Mouse (Mus musculus) liver, embryonic 15.5 days (tissue): ENCODE results near the gene Paqr5. TPM values are rescaled to one million over a fixed set of nuclear protein-coding genes. Genes with fewer than 3 reads are reported as not detected.

ENCODE experiments used
- ATAC-seq: fragments of 200-750 bp; cut with Nextera tagmentation; 2 replicates; pipeline ENCODE4 v1.8.0; 2017; ENCODE audit warnings: moderate number of reproducible peaks, mild to moderate bottlenecking, moderate library complexity; ENCODE audit not compliant: insufficient read depth
- H3K27ac ChIP-seq: fragments of 300-500 bp; sonication (generic); replicated peaks from 2 replicates; pipeline ENCODE4 v1.5.1; 2015; ENCODE audit warnings: mild to moderate bottlenecking, inconsistent platforms
- H3K27me3 ChIP-seq: fragments of 300-500 bp; sonication (generic); 2 replicates; pipeline ENCODE4 v1.6.1; 2015; ENCODE audit warnings: mild to moderate bottlenecking, inconsistent platforms
- H3K36me3 ChIP-seq: fragments of 300-500 bp; sonication (generic); replicated peaks from 2 replicates; pipeline ENCODE4 v1.6.1; 2015; ENCODE audit warnings: moderate library complexity, mild to moderate bottlenecking, inconsistent platforms
- H3K4me1 ChIP-seq: fragments of 300-500 bp; sonication (generic); replicated peaks from 2 replicates; pipeline ENCODE4 v1.6.1; 2015; ENCODE audit warnings: inconsistent platforms
- H3K4me2 ChIP-seq: fragments of 300-500 bp; sonication (generic); 2 replicates; pipeline ENCODE4 v1.6.1; 2015; ENCODE audit warnings: moderate library complexity, mild to moderate bottlenecking, inconsistent platforms
- H3K4me3 ChIP-seq: fragments of 300-500 bp; sonication (generic); replicated peaks from 2 replicates; pipeline ENCODE4 v1.5.1; 2015; ENCODE audit warnings: mild to moderate bottlenecking, inconsistent platforms
- H3K9ac ChIP-seq: fragments of 300-500 bp; sonication (generic); 2 replicates; pipeline ENCODE4 v1.6.1; 2015; ENCODE audit warnings: moderate library complexity, mild to moderate bottlenecking, inconsistent platforms
- H3K9me3 ChIP-seq: fragments of 300-500 bp; sonication (generic); replicated peaks from 2 replicates; pipeline ENCODE4 v1.6.1; 2016; ENCODE audit warnings: inconsistent platforms
- WGBS: fragments of 180-500 bp; shearing (Covaris S2); methylation state at CpG from one replicate; pipeline ENCODE4 v1.1.7; 2015; ENCODE audit warnings: mixed read lengths; ENCODE audit not compliant: insufficient replicate concordance; 5-methylcytosine and 5-hydroxymethylcytosine counted together
- polyA plus RNA-seq: library from polyadenylated mRNA; unstranded; fragments of >200 nt; fragmentation: Nextera tagmentation; extraction: Ambion mirVana; gene quantifications from 2 replicates; pipeline ENCODE4 v1.2.1, GENCODE M21; 2015

The Paqr5 gene
- polyA plus RNA-seq, 1 experiment from 2014 or later, result 0.23 TPM

DNA sequence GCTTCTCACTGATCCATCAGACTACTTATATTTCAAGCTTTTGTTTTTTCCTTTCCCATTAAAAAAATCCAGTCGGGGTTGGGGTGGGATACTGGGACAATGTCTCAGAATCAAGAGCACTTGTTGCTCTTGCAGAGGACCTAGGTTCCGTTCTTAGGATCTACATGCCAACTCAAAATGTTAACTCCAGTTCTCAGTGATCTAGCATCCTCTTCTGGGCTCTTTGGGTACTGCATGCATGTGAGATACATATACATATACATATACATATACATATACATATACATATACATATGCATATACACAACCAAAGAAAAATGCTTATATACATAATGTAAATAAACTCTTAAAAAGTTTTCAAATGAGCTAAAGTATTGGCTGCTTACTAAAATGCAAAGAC lies 46.7 kb downstream of the Paqr5 start:
- Histone ChIP-seq H3K4me3 (no peak overlapping the region), H3K9ac (no peak overlapping the region), H3K36me3 (no peaks in the 10 kb centered on the region), H3K4me2 (no peak overlapping the region), H3K27me3 (no peaks in the 10 kb centered on the region), H3K27ac (no peak overlapping the region), H3K4me1 (0 out of 2 replicates have a peak, but pooled peaks cover 8% of the 10 kb centered on the region), H3K9me3 (no peaks in the 10 kb centered on the region)
- 61% methylated on average over 2 of the region's 2 CpGs for WGBS
- no peak for ATAC-seq

DNA sequence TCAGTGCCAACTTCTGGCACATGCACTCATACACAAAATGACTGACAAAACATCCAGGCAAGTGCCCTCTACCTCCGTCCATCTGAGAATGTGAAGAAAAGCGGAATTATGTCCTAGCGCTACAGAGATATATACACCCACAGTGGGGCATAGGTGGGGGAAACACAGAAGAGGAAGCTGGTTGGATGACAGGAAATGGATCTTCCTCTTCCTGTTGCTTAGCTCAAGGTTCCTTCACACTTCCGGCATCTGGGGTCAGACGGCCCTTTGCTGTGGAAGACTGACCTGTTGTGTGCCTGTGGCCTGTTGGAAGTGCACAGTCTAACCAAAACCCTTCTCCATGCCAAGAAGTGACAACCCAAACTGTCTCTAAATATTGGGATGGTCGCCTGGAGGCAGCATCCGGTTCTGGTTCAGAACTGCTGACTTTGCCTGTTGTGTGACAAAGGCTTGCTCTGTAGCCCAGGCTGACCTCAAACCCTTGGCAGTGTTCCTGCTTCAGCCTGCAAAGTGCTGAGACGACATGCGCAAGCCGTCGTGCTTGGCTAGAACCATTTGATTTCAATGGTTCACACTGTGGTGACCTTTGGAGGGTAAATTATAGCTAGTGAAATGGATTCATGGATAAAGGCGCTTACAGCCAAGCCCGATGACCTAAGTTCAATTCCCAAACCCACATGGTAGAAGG lies 49.3 kb downstream of the Paqr5 start:
- H3K27ac ChIP-seq, result no peak overlapping the region

DNA sequence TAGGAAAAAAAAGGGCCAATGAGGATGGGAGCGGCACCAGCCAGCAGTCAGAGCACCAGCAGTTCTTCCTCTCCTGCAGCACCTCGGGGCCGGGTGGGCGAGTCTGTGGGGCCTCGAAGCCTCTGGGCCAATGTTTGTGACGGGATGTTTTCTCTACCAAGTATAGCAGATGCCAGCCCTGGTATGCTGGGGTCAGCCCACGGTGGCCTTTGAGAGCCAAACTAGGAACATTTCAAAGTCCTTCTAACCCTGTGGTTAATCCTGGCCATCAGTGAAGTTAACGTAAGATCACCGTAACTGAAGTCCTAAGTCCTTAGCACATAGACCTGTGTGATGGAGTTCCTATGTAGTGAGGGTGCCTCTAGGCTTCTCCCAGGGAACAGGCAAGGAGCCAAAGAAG lies 54.6 kb downstream of the Paqr5 start:
- no peaks in the 10 kb centered on the region for H3K9me3 ChIP-seq
- H3K27ac ChIP-seq, result no peak overlapping the region
- ATAC-seq, result no peak
- no peak overlapping the region for H3K4me2 ChIP-seq
- peaks cover 10% of the 10 kb centered on the region for H3K27me3 ChIP-seq
- no peaks in the 10 kb centered on the region for H3K36me3 ChIP-seq
- WGBS, result 58% methylated on average over 9 of the region's 9 CpGs
- H3K9ac ChIP-seq, result no peak overlapping the region
- peaks cover 4% of the 10 kb centered on the region; the same call in 1 of the 2 replicates for H3K4me1 ChIP-seq
- no peak overlapping the region for H3K4me3 ChIP-seq

More for the DNA sequence above, 49.3 kb downstream of the Paqr5 start:
- H3K4me3 ChIP-seq, result no peak overlapping the region
- no peak overlapping the region for H3K9ac ChIP-seq
- no peaks in the 10 kb centered on the region for H3K36me3 ChIP-seq
- peak; percentile 15; the same call in 1 of the 2 replicates for ATAC-seq
- H3K4me1 ChIP-seq, result peaks cover 4% of the 10 kb centered on the region; the same call in 1 of the 2 replicates
- no peaks in the 10 kb centered on the region for H3K27me3 ChIP-seq
- no peak overlapping the region for H3K4me2 ChIP-seq
- no peaks in the 10 kb centered on the region for H3K9me3 ChIP-seq
- WGBS, result 66% methylated on average over 13 of the region's 13 CpGs

DNA sequence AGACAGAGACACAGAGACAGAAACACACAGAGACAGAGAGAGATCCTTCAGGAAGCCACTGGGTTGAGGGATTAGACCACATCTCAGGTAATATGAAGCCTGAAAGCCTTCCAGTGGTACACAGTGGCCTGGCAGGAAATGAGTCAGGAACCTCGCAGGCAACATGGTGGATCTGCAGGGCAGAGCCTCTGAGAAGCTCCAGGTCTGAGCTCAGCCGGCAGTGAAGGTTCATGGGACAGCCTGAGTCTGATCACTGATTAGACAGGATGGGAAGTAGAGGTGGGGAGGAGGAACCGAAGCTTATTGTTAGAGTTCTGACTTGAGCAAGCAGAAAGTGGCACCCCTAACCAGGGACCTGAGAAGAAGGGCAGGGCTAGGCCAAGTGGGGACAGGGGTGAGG lies 55.6 kb downstream of the Paqr5 start:
- H3K27ac ChIP-seq, result no peak overlapping the region
- no peak overlapping the region for H3K4me3 ChIP-seq
- no peak overlapping the region for H3K9ac ChIP-seq
- no peaks in the 10 kb centered on the region for H3K9me3 ChIP-seq
- 13% methylated on average over 3 of the region's 3 CpGs for WGBS
- no peaks in the 10 kb centered on the region for H3K36me3 ChIP-seq
- H3K4me1 ChIP-seq, result no peaks in the 10 kb centered on the region; the same call in 1 of the 2 replicates
- ATAC-seq, result no peak
- peaks cover 10% of the 10 kb centered on the region for H3K27me3 ChIP-seq
- H3K4me2 ChIP-seq, result no peak overlapping the region

DNA sequence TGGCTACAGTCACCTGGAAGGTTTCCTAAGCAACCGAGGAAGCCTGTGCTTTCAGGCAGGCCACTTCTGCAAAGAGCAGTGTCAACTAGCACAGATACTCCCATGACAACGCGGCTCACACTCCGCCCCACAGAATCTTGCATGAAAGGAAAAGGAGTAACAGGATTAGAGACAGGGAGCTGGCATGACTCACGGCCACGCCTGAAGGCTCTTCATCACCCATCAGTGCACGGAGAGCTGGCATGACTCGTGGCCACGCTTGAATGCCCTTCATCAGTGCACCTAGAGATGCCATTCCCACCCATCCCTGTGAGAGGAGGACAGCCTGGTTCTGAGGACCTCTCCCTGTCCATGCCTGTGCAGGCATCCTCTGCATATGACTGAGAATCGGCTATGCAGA lies 59.3 kb downstream of the Paqr5 start:
- H3K27me3 ChIP-seq, result peaks cover 10% of the 10 kb centered on the region
- 64% methylated on average over 10 of the region's 10 CpGs for WGBS
- H3K27ac ChIP-seq, result no peak overlapping the region
- no peaks in the 10 kb centered on the region for H3K9me3 ChIP-seq
- no peak overlapping the region for H3K4me3 ChIP-seq
- H3K9ac ChIP-seq, result no peak overlapping the region
- peaks cover 14% of the 10 kb centered on the region for H3K4me1 ChIP-seq
- no peaks in the 10 kb centered on the region for H3K36me3 ChIP-seq
- no peak overlapping the region for H3K4me2 ChIP-seq
- no peak for ATAC-seq

DNA sequence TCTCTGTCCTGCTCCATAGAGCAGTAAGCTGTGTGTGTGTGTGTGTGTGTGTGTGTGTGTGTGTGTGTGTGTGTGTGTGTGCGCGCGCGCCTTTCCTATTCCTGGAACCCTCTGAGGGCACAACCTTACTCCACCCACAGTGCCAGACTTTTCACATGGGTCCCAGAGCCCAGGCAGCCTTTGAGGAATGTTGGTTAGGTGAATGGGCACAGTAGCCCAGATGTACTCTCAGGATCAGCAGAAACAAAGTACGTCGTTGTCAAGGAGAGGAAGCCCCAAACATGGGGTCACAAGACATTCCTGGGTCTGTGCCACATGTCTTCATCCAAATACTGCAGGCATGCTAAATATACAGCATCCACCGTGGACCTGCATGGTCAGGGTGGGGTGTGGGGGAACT lies 60.7 kb downstream of the Paqr5 start:
- no peak for ATAC-seq
- H3K27me3 ChIP-seq, result peaks cover 6% of the 10 kb centered on the region; the same call in 1 of the 2 replicates
- no peak overlapping the region for H3K4me3 ChIP-seq
- no peak overlapping the region for H3K4me2 ChIP-seq
- peaks cover 20% of the 10 kb centered on the region for H3K4me1 ChIP-seq
- no peak overlapping the region for H3K9ac ChIP-seq
- WGBS, result 72% methylated on average over 7 of the region's 7 CpGs
- H3K27ac ChIP-seq, result no peak overlapping the region
- no peaks in the 10 kb centered on the region for H3K36me3 ChIP-seq
- no peaks in the 10 kb centered on the region for H3K9me3 ChIP-seq

DNA sequence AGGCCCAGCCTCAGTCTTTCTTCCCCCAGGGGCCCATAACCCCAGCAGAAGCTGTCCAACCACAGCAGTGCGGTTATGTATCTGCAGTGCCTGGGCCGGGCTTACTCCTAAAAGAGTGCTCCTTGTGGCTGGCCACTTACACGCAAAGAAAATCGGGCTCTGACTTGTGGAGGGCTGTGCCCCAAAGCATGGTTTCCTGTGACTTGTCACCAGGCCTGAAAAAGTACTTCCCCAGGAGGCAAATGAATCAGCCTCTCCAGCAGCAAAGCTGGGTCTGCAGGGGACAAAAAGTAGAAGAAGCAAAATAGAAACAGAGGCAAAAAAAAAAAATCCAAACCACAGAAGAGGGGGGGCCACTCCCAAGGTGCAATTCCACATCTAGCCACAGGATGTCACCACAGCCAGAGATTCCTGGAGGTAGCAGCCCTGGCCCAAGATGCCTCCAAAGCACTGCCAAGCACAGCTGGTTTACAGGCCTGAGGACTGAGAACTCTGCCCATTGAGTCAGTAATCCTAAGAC lies 61.2 kb downstream of the Paqr5 start:
- ATAC-seq, result no peak
- no peak overlapping the region for H3K4me3 ChIP-seq
- H3K9me3 ChIP-seq, result no peaks in the 10 kb centered on the region
- no peak overlapping the region for H3K9ac ChIP-seq
- H3K27ac ChIP-seq, result no peak overlapping the region
- peaks cover 6% of the 10 kb centered on the region; the same call in 1 of the 2 replicates for H3K27me3 ChIP-seq
- 5% methylated on average over 4 of the region's 4 CpGs for WGBS
- no peaks in the 10 kb centered on the region for H3K36me3 ChIP-seq
- H3K4me1 ChIP-seq, result peaks cover 25% of the 10 kb centered on the region
- H3K4me2 ChIP-seq, result no peak overlapping the region

DNA sequence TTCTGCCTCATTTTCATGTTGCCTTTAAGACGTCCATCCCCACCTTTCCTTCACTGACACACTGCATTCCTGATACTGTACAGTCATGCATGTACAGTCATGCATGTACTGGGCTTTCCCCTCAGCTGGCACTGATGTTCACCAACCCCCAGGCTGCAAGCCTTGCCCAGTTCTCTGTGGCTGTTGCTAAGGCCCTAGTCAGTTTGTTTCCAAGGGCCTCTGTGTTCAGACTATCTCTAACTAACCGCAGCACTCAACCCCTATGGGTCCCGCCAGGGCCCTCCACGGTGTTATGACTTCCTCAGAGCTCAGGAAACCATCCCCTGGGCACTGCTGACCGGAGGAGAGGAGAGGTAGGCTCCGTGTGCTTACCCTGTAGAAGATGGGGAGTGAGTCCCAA lies 63.3 kb downstream of the Paqr5 start:
- 27% methylated on average over 6 of the region's 6 CpGs for WGBS
- ATAC-seq, result peak; percentile 32; the same call in 1 of the 2 replicates
- Histone ChIP-seq H3K4me2 (no peak overlapping the region), H3K4me3 (no peak overlapping the region), H3K4me1 (peaks cover 33% of the 10 kb centered on the region), H3K27me3 (no peaks in the 10 kb centered on the region), H3K27ac (no peak overlapping the region), H3K9me3 (no peaks in the 10 kb centered on the region), H3K36me3 (no peaks in the 10 kb centered on the region), H3K9ac (no peak overlapping the region)

DNA sequence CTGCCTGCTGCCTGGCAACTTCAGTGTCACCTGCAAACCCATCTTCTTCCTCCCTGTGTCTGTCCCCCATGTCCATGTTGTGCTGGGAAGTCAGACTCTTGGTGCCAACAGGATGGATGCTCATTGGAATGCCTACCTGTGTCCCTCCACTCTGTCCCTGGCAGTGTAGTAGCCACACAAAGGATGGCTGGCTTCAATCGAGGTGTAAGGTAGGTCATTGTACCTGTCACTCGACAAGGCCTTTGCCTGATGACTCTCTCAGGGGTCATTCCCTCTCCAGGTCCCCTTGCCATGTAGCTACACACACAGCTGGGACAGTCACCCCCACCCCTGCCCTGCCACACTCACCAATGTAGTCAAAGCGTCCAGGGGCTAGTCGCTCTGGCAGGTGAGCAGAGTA lies 65.5 kb downstream of the Paqr5 start:
- Histone ChIP-seq H3K27me3 (no peaks in the 10 kb centered on the region), H3K9me3 (no peaks in the 10 kb centered on the region), H3K4me3 (no peak overlapping the region), H3K4me1 (peaks cover 33% of the 10 kb centered on the region), H3K36me3 (no peaks in the 10 kb centered on the region), H3K9ac (no peak overlapping the region), H3K4me2 (no peak overlapping the region), H3K27ac (no peak overlapping the region)
- no peak for ATAC-seq
- WGBS, result 63% methylated on average over 4 of the region's 4 CpGs

DNA sequence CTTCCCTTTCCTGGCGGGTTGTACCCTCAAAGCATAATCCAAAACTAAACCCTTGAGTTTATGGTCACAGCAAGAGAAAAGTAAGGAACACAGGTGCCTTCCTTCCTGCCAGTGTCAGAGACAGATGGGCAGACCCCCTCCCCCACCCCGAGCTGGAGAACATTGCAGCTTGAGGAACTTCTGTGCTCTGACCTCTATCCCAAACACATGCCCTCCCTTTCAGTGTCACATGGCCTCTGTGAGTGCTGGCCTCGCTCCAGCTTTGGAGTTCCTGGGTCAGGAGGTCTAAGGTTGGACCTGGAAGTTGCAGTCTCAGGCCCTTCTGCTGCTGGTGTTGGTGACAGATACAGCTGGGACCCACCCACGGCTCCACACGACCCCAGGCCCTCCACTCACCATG lies 65.9 kb downstream of the Paqr5 start:
- no peaks in the 10 kb centered on the region for H3K27me3 ChIP-seq
- 25% methylated on average over 5 of the region's 5 CpGs for whole genome bisulfite sequencing
- H3K9ac ChIP-seq, result no peak overlapping the region
- no peak overlapping the region for H3K4me2 ChIP-seq
- no peak overlapping the region for H3K4me3 ChIP-seq
- ATAC-seq, result peak; percentile 40; the same call in 1 of the 2 replicates
- no peaks in the 10 kb centered on the region for H3K9me3 ChIP-seq
- H3K36me3 ChIP-seq, result no peaks in the 10 kb centered on the region
- H3K27ac ChIP-seq, result no peak overlapping the region
- H3K4me1 ChIP-seq, result peaks cover 33% of the 10 kb centered on the region

DNA sequence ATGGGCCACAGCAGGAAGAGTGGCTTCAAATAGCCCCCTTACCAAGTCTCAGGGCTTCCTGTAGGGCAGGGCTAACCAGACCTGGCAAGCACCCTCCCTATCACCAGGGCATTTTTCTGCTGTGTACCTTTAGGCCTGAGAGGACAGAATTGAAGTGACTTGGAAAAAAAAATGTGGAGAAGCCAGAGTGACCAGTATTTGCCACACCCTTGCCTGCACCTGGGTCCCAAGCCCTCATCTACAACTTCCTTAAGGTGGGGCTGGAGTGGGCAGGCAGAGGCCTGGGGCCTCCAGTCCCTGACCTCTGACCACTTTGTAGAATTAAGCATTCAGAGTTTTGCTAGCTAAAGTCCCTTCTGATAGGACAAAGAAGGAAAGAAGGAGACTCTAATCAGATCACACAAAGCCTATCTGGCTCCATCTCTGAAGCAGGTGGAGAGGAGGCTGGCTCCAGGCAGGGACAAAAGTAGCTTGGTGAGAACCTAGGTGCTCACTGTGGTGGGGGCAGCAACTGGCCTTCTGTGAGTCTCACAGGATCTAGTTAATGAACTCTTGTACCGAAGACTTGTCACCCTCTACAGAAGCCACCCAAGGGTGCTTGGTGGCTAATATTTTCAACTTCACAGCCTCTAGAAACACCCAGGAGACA lies 66.6 kb downstream of the Paqr5 start:
- Histone ChIP-seq H3K27ac (no peak overlapping the region), H3K9me3 (no peaks in the 10 kb centered on the region)
- ATAC-seq, result no peak

More for the DNA sequence above, 66.6 kb downstream of the Paqr5 start:
- 59% methylated on average over 1 of the region's 1 CpGs for WGBS
- Histone ChIP-seq H3K9ac (no peak overlapping the region), H3K4me2 (no peak overlapping the region), H3K4me3 (no peak overlapping the region), H3K27me3 (no peaks in the 10 kb centered on the region), H3K36me3 (no peaks in the 10 kb centered on the region), H3K4me1 (peaks cover 33% of the 10 kb centered on the region)
